Mouse (Mus musculus) MEL-GATA-1-ER (cell line): ENCODE measurements at regions not wholly inside any gene's neighbourhood (a gene's known extent, or its start where the extent isn't known, plus 50 kb on each side); places are given as distances from the start of the nearest gene placed in this dataset.
A peak's percentile ranks its signal among the peaks of the same experiment; 100 is the strongest.

Experiments used
- DNase-seq: peaks from one replicate; pipeline ENCODE4 v3.0.0-alpha.2; 2012; ENCODE audit warnings: low read depth; ENCODE audit errors: extremely low read depth

DNA sequence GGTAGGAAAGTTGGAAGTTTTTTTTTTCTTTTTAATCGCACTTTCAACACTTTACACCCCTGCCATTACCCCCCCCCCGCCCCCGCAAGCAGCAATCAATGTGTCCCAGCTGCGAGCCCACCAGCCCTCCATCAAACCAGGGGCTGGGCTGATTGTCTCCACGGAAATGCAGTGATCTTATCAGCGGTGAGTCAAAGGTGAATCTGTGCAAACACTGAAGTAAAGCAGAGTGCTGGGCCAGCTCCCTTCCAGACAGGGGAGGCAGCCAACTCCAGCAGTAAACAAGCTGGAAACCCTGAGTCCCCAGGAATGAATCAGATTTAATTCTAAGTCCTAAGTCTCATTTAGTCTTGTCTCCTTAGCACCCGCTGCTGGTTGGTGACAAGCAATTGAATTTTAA lies 234.3 kb upstream of the Gpc5 start:
- no peak for DNase-seq

DNA sequence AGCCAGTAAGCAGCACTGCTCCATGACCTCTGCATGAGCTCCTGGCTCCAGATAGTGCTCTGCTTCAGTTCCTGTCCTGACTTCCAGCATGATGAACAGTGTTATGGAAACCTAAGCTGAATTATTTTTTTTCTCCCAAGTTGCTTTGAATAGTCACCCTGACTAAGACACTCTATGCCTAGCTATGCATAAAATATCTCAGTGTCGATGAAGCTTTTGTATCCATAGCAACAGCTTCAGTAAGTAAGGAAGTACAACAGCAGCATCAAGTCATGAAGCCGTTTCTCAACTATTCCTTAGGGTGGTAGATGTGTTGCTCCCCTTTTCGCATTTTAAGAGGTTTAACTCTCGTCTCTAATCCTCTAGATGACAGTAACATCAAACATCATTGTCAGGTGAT lies 228.4 kb upstream of the Gpc5 start:
- no peak for DNase-seq

DNA sequence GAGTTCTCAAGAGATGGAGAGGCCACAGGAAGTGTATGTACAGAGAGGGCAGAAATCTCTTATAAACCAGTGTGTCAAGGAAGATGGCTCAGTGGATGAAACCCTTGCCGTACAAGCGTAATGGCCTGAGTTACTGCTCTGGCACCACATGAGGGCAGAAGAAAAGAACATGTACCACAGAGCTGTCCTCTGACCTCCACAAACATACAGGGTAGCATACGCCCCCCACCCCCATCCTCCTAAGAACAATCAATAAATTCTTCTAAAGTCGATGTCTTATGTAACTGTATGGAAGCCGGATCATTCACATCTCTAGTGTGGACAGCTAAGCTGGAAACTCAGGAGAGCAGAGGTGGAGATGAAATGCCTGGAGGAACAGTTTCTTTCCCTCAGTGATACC lies 227.9 kb upstream of the Gpc5 start:
- DNase-seq, result no peak

DNA sequence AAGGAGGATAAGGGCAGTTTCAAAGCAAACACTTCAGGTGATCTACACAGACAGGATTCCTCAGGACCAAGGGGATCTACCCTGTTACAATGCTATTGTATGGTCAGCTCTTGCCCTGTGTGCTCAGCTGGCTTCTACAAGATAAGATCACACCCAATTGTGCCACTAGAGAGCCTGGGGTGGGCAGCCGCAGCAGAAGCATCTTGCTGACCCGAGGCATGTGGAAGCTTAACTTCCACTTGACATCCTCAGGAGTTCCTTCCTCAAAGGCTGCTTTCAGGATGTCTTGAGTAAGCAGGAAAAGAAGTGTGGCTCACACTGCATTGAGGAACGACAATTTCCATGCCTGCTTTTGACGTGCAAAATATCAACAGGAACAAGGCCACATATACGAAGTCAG lies 222.8 kb upstream of the Gpc5 start:
- DNase-seq, result no peak

DNA sequence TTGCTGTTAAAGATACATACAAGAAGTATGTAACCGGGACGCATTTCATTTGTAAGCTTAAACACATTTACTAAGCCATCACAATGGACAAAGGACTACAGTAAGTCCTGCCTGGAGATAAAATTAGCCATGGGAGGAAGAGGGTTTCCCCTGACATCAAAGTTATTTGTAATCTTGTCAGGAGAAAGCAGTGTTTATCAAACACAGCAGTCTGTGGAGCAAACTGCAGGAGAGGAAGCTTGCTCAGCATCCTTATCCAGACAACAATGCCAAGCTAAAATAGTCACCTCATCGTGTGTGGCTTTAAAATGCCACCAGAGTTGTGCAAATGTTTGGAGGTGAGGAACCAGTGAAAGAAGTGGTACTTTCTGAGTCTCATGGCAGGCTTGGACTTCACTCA lies 216.9 kb upstream of the Gpc5 start:
- no peak for DNase-seq

DNA sequence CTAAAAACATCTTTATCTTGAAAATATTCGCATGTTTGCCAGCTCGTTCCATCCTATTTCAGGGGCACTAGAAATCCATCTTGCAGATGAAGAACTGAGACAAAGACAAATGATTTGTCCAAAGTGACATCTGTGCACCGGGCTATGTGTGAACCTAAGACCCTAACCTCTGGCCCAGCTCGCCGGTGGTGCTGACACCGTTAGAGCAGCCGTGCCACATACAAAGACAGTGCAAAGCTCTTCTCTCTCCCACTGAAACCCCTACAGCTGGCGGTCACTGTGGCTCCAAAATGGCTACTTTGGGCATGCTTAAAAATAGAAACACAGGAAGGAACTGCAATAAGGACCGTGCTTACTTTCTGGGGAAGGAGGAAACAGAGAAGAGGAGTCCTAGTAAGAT lies 215.6 kb upstream of the Gpc5 start:
- DNase-seq, result no peak

DNA sequence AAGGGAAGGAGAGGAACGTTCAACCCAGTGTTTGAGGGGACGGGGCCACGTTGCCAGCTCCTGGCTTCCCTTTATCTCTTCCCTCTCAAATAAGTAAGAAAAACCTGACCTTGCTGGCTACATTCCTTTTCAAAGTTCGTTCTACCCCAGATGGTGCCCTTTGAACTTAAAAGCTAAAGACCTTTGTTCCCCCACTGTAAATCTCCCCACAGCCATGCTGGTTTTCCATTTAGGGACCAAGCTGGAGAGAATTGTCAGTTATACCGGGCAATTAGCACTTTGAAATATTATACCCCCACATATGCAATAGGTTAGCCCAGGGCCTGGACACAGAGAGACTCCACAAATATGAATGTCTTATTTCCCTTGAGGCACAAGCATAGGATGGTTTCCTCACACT lies 214.5 kb upstream of the Gpc5 start:
- DNase-seq, result no peak

DNA sequence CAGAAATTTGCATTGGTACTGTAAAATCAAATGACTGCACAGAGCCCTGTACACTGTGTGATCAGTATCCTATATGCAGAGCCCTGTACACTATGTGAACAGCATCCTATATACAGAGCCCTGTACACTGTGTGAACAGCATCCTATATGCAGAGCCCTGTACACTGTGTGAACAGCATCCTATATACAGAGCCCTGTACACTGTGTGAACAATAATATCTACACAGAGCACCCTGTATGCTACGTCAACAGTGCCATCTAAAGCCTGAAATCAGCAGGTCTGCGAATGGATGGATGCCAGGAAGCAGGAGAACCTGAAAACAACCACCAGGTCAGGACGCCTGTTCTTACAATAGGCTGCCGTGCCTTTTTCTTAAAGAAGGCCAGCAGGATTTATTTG lies 211.7 kb upstream of the Gpc5 start:
- DNase-seq, result no peak

DNA sequence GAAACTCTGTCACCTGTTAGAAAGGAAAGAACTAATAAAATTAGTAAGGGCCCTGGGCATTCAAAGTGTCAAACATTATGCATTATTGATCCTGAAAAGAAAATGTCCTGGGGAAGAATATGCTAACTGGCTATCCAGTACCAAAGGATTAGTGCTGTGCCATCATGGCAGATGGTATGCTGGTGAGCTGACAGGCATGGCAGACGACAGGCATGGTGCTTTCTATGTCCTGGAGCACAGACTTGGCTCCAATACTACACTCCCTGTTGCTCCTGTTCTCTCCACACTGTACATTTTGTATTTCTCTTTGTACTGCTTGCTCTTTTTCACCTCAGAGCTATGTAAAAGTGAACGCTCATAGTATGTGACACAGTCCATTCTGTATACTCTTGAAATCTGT lies 187.9 kb upstream of the Gpc5 start:
- no peak for DNase-seq

DNA sequence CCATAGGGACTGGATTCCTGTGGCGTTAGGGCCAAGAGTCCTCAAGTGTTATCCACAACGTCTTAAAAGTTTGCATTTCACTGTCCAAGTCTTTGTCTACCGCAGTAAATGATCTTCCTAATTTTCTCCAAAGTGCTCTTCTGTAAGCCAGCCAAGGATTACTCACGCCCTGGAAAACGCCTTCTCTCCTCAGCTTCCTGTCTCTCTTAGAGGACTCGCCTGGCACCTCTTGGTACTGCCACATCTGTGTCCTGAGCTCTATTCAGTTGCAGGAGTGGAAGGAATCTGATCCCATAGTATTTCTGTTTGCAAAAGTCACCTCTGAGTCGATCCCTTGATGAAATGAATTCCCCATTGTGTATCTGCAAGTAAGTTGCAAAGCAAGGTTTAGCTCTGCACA lies 179.7 kb upstream of the Gpc5 start:
- DNase-seq, result no peak

DNA sequence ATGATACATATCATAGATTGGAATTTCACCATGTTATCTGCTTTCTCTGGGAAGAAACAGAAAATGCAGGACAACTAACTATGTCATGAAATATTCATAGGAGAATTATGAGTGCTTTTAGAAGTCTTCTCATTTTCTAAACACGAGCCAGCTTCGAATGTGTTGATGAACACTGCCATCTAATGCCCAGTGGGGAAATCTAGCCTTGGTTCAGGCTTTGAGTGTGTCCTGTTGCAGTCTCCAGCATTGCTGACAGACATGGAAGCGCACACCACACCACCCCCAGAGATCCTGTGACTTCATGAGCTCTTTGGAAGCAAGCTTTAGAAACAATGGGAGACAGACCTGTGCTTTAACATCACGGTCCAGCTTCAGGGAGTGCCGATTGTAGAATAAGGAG lies 178.8 kb upstream of the Gpc5 start:
- no peak for DNase-seq

DNA sequence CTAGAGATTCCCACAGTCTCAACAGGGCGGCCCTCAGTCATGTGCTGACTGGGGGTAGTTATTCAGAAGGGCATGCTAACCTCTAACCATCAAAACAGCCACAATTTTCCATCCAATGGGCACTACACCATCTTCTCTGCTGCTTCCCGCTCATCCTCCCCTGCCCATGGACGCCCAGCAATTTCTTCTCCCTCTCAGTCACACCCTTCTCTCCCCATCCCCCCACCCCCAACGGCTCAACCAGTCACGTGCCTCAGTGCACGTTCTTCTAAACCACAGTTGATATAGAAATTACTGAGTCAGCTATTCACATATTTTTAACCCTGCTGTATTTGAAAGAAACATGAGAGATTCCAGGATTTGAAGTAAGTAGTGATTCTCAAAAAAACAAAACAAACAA lies 146.3 kb upstream of the Gpc5 start:
- no peak for DNase-seq

DNA sequence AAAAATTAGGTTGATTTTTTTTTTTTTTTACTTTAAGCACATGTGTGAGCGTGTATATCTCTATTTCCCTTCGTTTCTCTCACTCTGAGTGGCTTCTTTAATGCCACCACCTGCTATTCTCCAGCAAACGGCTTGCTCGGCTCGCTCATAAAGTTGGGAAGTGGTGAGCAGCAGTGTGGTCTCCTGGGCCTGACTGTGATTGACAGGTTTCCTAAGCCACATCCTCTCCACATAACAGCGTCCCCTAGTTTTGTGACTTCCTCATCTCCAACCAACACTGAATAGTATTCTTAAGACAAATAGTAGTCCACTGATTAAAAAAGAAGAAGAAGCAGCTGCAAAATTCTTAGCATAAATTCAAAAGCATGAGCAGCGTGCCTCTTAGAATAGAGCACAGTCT lies 145.7 kb upstream of the Gpc5 start:
- DNase-seq, result peak; percentile 100

DNA sequence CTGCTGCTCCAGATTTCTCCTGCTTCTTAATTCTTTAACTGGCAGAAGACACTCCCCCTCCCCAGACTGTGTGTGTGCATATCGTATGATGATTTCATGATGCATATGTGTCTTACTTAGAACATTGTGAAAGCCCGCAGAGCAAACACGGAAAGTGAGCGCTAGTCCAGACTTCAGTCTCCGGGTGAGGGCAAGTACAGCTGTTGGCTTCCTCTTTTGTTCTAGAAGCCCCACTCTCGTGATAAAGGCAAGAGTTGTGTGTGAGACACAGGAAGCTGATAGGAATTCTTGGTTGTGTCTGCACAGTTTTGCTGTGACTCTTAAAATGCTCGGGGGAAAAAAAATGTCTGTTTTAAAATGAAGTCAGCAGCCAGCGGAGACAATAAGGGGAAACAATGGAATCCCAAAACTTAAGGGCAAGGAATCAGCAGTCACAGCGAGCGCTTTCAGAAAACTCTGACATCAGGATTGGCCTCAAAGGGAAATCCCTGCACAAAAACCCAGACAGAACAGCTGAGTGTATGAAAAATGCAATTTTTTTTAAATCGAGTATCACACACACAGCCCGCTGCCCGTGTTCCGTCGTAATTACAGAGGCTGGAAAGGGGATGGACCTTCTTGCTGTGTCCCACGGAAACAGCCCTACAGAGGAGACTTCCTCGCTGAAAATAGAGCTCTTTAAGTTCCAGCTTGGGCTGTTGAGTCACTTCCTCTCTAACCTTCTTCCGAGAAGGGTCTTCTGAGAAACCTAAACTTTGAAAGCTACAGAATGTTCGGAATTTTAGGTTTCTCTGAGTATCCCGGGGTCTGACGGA lies 143.5 kb upstream of the Gpc5 start:
- peak; percentile 98 for DNase-seq

DNA sequence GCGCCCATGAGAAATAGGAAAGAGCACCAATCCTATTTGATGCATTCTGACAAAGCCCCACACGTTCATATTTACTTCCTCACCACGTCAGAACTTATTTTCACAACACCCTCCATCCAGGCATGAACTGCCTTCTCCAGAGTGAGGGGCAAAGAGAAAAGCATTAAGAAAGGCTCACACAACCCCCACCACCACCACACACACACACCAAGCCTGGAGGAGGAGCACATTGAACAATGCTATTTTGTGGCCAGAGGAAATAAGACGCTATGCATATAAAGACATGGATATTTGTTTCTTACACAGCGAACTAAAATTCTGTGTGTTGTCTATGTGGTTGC lies 142.9 kb upstream of the Gpc5 start:
- DNase-seq, result no peak

DNA sequence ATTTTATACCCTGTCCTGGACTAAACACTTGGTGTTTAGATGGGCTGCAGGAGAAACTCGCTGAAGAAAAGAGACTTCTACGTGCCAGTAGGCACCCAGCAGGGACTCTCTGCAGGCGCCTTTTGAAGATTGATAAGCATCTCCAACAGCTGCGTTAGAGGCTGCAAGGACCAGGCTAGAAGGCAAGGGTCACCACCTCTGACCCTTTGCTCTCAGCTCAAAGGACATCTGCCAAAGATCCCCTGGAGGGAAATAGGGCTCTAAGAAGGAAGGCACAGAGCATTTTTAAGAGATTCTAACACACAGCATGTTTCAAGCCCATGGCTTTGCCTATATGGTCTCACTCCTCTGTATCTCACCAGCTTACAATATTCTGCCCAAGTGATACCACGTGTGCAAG lies 139.7 kb upstream of the Gpc5 start:
- DNase-seq, result no peak

DNA sequence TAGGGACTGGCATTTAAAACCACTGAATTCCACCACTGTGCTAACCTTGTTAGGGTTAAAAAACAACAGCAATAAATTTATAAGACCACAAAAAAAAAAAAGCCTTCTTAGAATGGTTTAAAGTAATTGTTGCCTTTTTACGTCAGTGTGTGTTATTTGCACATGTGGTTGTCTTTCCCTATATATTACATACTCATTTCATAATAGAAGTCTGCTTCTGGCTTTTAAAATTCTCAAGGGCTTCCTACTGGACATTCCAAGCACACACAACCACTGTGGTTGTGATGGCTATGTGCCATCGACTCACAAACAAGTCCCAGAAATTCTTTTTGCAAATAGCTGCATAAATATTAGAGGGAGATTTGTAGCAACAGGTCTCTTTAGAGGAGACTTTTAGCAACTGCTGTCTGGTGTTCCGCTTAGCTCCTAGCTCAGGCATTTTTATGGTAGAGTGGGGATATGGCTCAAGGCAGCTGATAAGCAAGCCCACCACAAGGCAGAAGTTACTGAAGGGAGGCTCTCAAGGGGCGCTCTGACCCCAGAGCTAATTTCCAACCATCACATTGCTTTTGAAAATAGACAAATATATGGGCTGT lies 138.8 kb upstream of the Gpc5 start:
- DNase-seq, result peak; percentile 53

DNA sequence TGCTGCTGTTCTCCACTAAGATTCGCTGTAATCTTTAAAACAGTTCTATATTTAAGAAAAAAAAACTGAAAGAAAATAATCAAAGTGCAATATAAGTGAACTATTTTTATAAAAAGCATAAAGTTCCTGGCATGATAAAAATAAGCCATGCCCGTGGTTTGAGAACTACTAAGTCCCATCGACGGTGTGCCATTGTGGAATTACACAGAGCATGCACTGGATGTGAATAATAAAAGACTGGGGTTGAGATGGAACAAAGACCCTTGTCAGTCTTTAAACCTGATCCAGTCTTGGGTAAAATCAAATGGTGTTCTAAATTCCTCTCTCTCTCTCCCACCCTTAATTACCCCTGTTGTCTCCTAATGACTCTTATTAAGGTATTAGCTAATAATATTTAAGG lies 137.7 kb upstream of the Gpc5 start:
- DNase-seq, result no peak

DNA sequence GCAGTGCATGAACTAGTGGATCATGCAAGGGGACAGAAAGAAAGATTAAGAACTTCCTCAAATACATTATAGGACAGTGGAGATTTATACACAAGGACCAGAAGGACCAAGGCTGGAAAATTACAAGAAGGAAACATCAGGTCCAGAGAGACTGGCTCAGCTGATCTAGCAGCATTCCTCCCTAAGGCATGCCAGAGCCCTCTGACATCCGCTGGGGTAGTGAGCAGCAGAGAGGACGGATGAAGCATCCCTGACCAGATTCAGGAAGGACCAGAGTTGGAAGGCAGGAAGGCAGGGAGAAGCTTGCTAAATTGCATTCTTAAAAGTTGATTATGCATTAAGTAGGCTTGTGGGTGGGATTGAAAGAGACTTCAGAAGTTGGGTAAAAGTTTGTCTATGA lies 136.4 kb upstream of the Gpc5 start:
- DNase-seq, result no peak

DNA sequence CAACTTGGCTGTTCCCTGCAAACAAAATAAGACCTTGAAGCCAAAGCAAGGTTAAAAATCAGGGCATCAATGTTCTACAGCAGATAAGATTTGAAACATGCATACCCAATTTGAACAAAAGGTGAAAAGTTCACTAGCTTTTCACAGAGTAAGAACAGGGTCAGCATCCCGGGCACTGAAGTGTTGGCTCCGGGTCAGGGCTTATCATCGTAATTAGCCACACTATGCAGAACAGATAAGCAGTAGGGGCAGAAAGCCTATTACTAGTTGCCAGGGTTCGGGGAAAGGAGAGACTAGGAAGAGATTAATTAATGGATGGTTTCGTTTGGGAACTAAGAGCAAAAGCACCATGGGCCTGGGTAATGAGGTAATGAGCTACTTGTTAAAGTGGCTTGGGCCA lies 131.7 kb upstream of the Gpc5 start:
- DNase-seq, result no peak

DNA sequence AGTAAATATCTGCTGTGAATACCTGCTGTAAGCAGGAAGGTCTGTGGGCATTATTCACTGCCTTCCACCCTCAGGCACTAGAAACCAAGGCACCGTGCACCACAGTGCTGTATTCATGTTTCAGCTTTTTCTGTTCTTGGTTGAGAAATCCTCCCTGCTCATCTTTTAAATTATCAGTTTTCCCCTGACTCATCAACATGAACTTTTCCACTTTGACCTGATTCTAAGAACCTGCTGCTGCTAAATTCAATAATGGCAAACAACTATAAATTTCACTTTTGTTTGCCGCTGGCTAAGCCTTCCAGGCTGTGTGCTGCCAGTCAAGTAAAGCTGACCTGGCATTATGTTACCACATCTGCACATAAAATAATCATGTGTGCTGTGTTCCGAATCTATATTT lies 126.1 kb upstream of the Gpc5 start:
- DNase-seq, result no peak

DNA sequence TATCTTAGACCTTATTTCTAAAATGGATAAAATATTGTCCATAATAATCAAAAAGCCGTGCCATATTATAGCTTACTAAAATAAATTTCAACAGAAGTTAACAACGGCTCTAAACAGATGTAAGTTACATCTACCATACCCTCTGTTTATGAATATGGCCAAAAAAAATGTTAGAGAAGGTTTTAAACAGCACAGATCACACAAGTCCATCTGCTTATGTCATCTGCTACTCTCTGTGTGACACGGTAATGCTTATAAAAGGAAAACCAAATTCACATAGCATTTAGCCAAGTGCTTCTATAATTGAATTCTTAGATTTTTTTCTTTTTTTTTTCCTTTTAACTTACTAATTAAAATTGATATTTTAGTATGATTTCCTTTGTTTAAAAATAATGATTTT lies 123.0 kb upstream of the Gpc5 start:
- no peak for DNase-seq

DNA sequence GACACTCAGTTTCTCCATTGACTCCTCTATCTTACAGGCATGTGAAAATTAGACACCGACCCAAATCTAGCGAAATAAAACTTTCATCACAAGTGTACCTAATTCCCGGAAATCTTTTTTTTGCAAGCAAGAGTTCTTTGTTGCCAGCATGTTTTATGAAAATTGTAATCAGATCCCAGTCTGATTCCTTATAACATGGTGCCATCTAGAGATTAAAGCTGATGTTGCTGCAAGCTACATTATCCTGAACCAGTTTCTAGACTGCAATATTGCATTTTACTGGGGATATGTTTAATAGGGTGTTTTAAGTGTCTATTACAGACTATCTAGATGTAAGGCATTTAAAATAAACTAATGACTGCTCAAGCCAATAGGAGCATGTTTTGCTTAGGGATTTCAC lies 110.9 kb upstream of the Gpc5 start:
- no peak for DNase-seq

DNA sequence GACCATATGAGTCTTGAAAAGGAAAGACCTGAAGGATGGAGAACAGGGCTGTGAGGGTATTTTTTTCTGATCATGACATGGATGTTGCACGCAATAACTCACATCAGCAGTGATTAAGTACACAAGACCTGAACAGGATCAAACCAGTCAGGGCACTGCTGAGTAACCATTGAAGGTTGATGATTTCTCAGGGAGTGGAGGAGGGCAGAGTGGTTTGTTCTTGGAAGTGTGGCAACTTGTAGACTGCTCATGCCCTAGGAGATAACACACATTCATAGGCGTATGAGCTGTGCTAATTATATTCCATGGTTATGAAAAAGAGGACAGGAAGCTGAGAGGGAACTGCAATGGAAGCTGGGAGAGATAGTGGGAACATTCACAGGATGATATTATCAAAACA lies 88.8 kb upstream of the Gpc5 start:
- DNase-seq, result no peak
